Mouse (Mus musculus) forebrain, embryonic 16.5 days (tissue): ENCODE measurements around the gene Insm1. TPM values are rescaled to one million over a fixed set of nuclear protein-coding genes. Genes with fewer than 3 reads are reported as not detected.

Experiments used
- ATAC-seq: fragments of 200-750 bp; cut with Nextera tagmentation; 2 replicates; pipeline ENCODE4 v1.8.0; 2017; ENCODE audit warnings: mild to moderate bottlenecking, moderate library complexity
- H3K27ac ChIP-seq: fragments of 300-500 bp; sonication (generic); 2 replicates; pipeline ENCODE4 v1.5.1; 2014; ENCODE audit warnings: low read length, control low read depth
- H3K27me3 ChIP-seq: fragments of 300-500 bp; sonication (generic); replicated peaks from 2 replicates; pipeline ENCODE4 v1.6.1; 2014; ENCODE audit warnings: low read length; ENCODE audit not compliant: control insufficient read depth, insufficient read depth
- H3K36me3 ChIP-seq: fragments of 300-500 bp; sonication (generic); 2 replicates; pipeline ENCODE4 v1.6.1; 2014; ENCODE audit not compliant: control insufficient read depth, insufficient read depth
- H3K4me1 ChIP-seq: fragments of 300-500 bp; sonication (generic); replicated peaks from 2 replicates; pipeline ENCODE4 v1.6.1; 2014; ENCODE audit warnings: low read length; ENCODE audit not compliant: control insufficient read depth, insufficient read depth
- H3K4me2 ChIP-seq: fragments of 300-500 bp; sonication (generic); 2 replicates; pipeline ENCODE4 v1.6.1; 2014; ENCODE audit warnings: mild to moderate bottlenecking, low read length, control low read depth
- H3K4me3 ChIP-seq: fragments of 300-500 bp; sonication (generic); replicated peaks from 2 replicates; pipeline ENCODE4 v1.5.1; 2014; ENCODE audit warnings: mild to moderate bottlenecking, low read length, control low read depth
- H3K9ac ChIP-seq: fragments of 300-500 bp; sonication (generic); replicated peaks from 2 replicates; pipeline ENCODE4 v1.6.1; 2014; ENCODE audit warnings: low read depth, low read length, control low read depth
- H3K9me3 ChIP-seq: fragments of 300-500 bp; sonication (generic); 2 replicates; pipeline ENCODE4 v1.6.1; 2016; ENCODE audit warnings: low read length; ENCODE audit not compliant: control insufficient read depth
- WGBS: fragments of 180-500 bp; shearing (Covaris S2); extraction: QIAGEN DNeasy Blood & Tissue Kit; methylation state at CpG from one replicate; pipeline ENCODE4 v1.1.7; 2014; 5-methylcytosine and 5-hydroxymethylcytosine counted together
- polyA plus RNA-seq: library from polyadenylated mRNA; unstranded; fragments of >200 nt; fragmentation: Nextera tagmentation; extraction: Ambion mirVana; gene quantifications from 2 replicates; pipeline ENCODE4 v1.2.1, GENCODE M21; 2015

Insm1 gene
- polyA plus RNA-seq, 1 experiment from 2014 or later, result 9.1 TPM

DNA sequence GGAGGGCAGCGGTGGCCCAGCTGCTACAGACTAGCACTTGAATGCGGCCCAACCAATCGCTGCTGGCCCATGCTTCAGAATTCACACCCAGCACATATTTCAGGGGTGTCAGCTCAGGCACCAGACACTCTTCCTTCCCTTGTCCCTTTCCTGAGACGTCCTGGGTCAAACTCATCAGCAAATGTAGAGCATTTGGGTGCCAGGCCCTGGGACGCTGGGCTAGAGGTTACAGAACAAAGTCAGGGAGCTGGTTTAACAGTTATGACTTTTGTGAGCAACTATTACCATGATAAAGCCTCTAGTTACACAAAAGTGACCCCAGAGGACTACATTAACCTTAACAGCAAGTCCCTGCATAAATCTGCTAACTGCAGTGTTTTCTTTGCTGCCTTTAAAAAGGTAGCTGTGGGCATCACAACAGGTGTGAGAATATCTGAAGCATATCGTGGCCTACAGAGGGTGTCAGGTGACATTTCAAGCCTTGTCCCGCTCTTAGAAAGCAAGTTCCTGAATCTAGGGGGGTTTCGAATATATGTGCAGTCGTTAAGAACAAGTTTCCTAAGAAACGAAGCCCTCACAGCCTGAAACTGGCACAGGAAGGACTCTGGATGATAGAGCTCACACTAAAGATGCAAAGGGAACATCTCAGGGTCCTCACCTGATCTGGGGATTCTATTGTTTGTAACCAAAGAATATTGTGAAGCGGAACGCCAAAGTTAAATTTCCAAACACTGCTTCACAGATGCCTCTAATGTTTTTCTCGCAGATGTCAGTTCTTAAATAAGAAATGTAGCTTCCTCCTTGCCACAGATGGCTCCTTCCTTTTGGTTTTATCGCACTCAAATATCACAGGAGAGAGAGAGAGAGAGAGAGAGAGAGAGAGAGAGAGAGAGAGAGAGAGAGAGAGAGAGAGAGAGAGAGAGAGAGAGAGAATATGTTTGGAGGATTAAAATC lies 5.3 kb upstream of the Insm1 start:
- Histone ChIP-seq H3K4me2 (no peak overlapping the region), H3K36me3 (no peaks in the 10 kb centered on the region), H3K4me3 (no peak overlapping the region), H3K27me3 (no peaks in the 10 kb centered on the region; the same call in 1 of the 2 replicates), H3K27ac (peak overlapping the region; percentile 79), H3K4me1 (peaks cover 59% of the 10 kb centered on the region), H3K9ac (no peak overlapping the region), H3K9me3 (no peaks in the 10 kb centered on the region)
- WGBS, result 28% methylated on average over 14 of the region's 14 CpGs
- no peak for ATAC-seq

GRCm38 (mm10) chr2:146217227-146217980 lies 4.3 kb upstream of the Insm1 start:
- Histone ChIP-seq H3K9ac (peak overlapping the region; percentile 57), H3K4me2 (peak overlapping the region; percentile 46), H3K27ac (peak overlapping the region; percentile 74), H3K9me3 (no peaks in the 10 kb centered on the region), H3K36me3 (no peaks in the 10 kb centered on the region), H3K4me1 (peaks cover 59% of the 10 kb centered on the region), H3K27me3 (no peaks in the 10 kb centered on the region; the same call in 1 of the 2 replicates), H3K4me3 (no peak overlapping the region)
- peak; percentile 18 for ATAC-seq
- under 1% methylated on average over 16 of the region's 16 CpGs for WGBS

DNA sequence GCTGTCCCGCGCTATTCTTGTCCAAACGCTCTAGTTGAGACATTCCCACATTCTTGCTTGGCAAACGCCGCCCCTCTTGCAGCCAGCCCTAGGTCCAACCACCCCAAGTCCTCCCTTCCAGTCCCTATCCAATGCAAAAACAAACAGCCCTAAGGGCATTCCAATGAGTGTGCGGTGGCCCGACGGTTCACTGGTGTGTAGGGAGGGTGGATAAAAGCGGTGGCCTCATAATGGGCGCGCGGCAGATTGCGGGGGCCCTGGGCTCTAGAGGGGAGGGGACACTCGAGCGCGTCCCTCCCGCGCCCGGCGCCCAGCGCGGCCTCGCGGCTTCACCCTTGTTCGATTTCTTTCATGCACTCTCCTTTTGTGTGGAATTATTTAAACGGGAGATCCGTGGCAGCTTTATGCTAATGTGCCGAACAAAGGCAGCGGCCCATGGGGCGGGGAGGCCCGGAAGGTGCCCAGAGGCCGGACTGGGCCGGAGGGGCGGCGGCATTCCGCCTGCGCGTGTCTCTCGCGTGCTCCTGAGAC lies 3.5 kb upstream of the Insm1 start:
- peaks cover 59% of the 10 kb centered on the region for H3K4me1 ChIP-seq
- peak; percentile 14 for ATAC-seq

GRCm38 (mm10) chr2:146218881-146219535 lies 2.7 kb upstream of the Insm1 start:
- H3K9me3 ChIP-seq, result no peaks in the 10 kb centered on the region
- ATAC-seq, result no peak
- H3K36me3 ChIP-seq, result no peaks in the 10 kb centered on the region
- H3K4me2 ChIP-seq, result peak overlapping the region; percentile 47
- peak overlapping the region; percentile 65 for H3K27ac ChIP-seq
- H3K4me1 ChIP-seq, result peaks cover 66% of the 10 kb centered on the region
- 5% methylated on average over 19 of the region's 19 CpGs for WGBS
- H3K4me3 ChIP-seq, result peak overlapping the region; percentile 15
- peak overlapping the region; percentile 57 for H3K9ac ChIP-seq
- H3K27me3 ChIP-seq, result no peaks in the 10 kb centered on the region; the same call in 1 of the 2 replicates

More for the DNA sequence above, 3.5 kb upstream of the Insm1 start:
- Histone ChIP-seq H3K9ac (peak overlapping the region; percentile 57), H3K4me2 (peak overlapping the region; percentile 46), H3K27me3 (no peaks in the 10 kb centered on the region; the same call in 1 of the 2 replicates), H3K36me3 (no peaks in the 10 kb centered on the region), H3K9me3 (no peaks in the 10 kb centered on the region), H3K4me3 (peak overlapping the region; percentile 24), H3K27ac (peak overlapping the region; percentile 74)
- 1% methylated on average over 40 of the region's 40 CpGs for WGBS

GRCm38 (mm10) chr2:146219791-146220190 lies 1.9 kb upstream of the Insm1 start:
- H3K4me1 ChIP-seq, result peaks cover 62% of the 10 kb centered on the region
- H3K9me3 ChIP-seq, result no peaks in the 10 kb centered on the region
- peak overlapping the region; percentile 44; the same call in 1 of the 2 replicates for H3K27ac ChIP-seq
- no peak overlapping the region for H3K9ac ChIP-seq
- ATAC-seq, result no peak
- H3K36me3 ChIP-seq, result no peaks in the 10 kb centered on the region
- H3K4me2 ChIP-seq, result peak overlapping the region; percentile 34
- H3K27me3 ChIP-seq, result no peaks in the 10 kb centered on the region; the same call in 1 of the 2 replicates
- 0 out of 2 replicates have a peak overlapping the region, but pooled peaks have one; percentile 15 for H3K4me3 ChIP-seq
- 4% methylated on average over 11 of the region's 11 CpGs for WGBS

GRCm38 (mm10) chr2:146220591-146221075 lies 1.1 kb upstream of the Insm1 start:
- Histone ChIP-seq H3K27me3 (no peaks in the 10 kb centered on the region; the same call in 1 of the 2 replicates), H3K9ac (peak overlapping the region; percentile 98)

DNA sequence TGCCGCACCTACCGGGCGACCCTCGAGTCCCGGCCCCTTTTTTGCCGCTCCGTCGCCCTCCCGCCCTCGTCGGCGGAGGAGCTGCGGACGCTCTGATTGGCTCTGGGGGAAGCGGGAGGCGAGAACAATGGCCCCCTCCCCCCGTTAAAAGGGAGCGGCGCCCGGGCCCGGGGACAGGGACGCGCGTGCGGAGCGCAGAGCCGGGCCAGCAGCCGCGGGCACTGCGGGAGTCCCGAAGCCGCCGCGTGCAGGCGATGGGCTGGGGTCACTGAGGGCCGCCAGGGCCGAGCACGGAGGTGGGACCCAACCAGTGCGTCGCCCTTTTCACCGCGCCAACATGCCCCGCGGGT lies 183 bp downstream of the Insm1 start:
- under 1% methylated on average over 41 of the region's 44 CpGs for WGBS
- peak overlapping the region; percentile 86 for H3K4me2 ChIP-seq
- no peaks in the 10 kb centered on the region for H3K36me3 ChIP-seq
- ATAC-seq, result peak; percentile 77
- no peaks in the 10 kb centered on the region for H3K27me3 ChIP-seq
- peaks cover 59% of the 10 kb centered on the region for H3K4me1 ChIP-seq
- peak overlapping the region; percentile 91 for H3K4me3 ChIP-seq
- H3K9ac ChIP-seq, result peak overlapping the region; percentile 98
- peak overlapping the region; percentile 98 for H3K27ac ChIP-seq
- no peaks in the 10 kb centered on the region for H3K9me3 ChIP-seq

More at GRCm38 (mm10) chr2:146220591-146221075, 1.1 kb upstream of the Insm1 start:
- no peaks in the 10 kb centered on the region for H3K9me3 ChIP-seq
- 0% methylated on average over 24 of the region's 24 CpGs for WGBS
- peak overlapping the region; percentile 98 for H3K27ac ChIP-seq
- 0 out of 2 replicates have a peak, but pooled peaks have one; percentile 2 for ATAC-seq
- H3K36me3 ChIP-seq, result no peaks in the 10 kb centered on the region
- peaks cover 60% of the 10 kb centered on the region for H3K4me1 ChIP-seq
- peak overlapping the region; percentile 91 for H3K4me3 ChIP-seq
- peak overlapping the region; percentile 86 for H3K4me2 ChIP-seq

DNA sequence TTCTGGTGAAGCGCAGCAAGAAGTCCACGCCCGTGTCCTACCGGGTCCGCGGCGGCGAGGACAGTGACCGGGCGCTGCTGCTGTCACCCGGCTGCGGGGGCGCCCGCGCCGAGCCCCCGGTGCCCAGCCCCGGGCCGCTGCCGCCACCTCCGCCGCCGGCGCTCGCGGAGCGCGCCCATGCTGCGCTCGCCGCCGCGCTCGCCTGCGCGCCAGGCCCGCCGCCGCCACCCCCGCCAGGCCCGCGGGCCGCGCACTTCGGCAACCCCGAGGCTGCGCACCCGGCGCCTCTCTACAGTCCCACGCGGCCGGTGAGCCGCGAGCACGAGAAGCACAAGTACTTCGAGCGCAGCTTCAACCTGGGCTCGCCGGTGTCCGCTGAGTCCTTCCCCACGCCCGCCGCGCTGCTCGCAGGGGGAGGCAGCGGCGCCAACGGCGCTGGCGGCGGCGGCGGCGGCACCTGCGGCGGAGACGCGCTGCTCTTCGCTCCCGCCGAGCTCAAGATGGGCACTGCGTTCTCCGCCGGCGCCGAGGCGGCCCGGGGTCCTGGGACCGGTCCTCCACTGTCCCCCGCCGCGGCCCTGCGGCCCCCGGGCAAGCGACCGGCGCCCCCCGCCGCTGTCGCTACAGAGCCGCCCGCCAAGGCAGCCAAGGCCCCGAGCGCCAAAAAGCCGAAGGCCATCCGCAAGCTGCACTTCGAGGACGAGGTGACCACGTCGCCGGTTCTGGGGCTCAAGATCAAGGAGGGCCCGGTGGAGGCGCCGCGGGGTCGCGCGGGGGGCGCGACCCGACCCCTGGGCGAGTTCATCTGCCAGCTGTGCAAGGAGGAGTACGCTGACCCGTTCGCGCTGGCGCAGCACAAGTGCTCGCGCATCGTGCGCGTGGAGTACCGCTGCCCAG lies 806 bp downstream of the Insm1 start:
- Histone ChIP-seq H3K27me3 (no peaks in the 10 kb centered on the region), H3K27ac (peak overlapping the region; percentile 98), H3K9me3 (no peaks in the 10 kb centered on the region), H3K36me3 (no peaks in the 10 kb centered on the region), H3K4me1 (peaks cover 60% of the 10 kb centered on the region), H3K4me2 (peak overlapping the region; percentile 86), H3K9ac (peak overlapping the region; percentile 98), H3K4me3 (peak overlapping the region; percentile 91)
- under 1% methylated on average over 120 of the region's 133 CpGs for WGBS
- peak; percentile 29 for ATAC-seq
